Mouse (Mus musculus) liver, postnatal 0 days (tissue): ENCODE data around the gene Hlf.

ENCODE experiments used
- CTCF ChIP-seq: sonication (generic); IDR thresholded peaks from 2 replicates; pipeline ENCODE4 v1.5.1; 2016; ENCODE audit warnings: antibody characterized with exemption, low read depth
- EP300 ChIP-seq: IDR thresholded peaks from 2 replicates; pipeline ENCODE4 v1.6.1; 2016; ENCODE audit warnings: antibody characterized with exemption, low read depth, mild to moderate bottlenecking

DNA sequence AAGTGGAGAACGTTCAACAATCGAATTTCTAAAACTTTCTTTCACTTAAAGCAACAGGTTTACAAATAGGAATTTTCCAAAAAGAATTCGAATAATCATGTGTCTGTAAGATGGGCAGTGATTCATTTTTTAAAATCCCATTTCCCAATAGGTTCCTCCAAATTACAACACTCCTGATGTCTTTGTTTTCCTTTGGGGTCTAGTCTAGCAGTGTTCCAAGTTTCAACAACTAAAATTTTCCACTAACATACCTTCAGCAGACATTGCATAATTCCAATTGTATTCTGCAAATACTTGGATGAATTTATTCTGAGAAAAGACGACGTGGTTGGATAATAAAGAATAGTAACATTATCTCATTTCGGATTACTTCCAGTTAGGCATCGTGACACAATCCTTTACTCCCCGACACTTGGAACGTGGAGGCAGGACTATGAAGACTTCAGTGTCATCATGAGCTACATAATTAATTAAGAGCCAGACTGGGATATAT lies 60.4 kb downstream of the Hlf start:
- TF ChIP-seq CTCF (no peak), EP300 (no peak)
